Mouse (Mus musculus) CH12.LX (cell line): ENCODE data around the gene Fam160a2. TPM values are rescaled to one million over a fixed set of nuclear protein-coding genes. Genes with fewer than 3 reads are reported as not detected.

Experiments used
- DNase-seq: peaks from one replicate; pipeline ENCODE4 v3.0.0-alpha.2; 2013; ENCODE audit errors: extremely low read depth
- H3K27ac ChIP-seq: 2 replicates; pipeline ENCODE4 v1.5.1; 2012; ENCODE audit warnings: low read depth, mild to moderate bottlenecking, control low read depth, moderate library complexity; ENCODE audit not compliant: insufficient read depth
- H3K27me3 ChIP-seq: replicated peaks from 2 replicates; pipeline ENCODE3; 2012; ENCODE audit warnings: inconsistent platforms
- H3K36me3 ChIP-seq, 2 experiments: replicated peaks in 1 of 2; 2 replicates each; pipeline versions ENCODE3 to v1.6.1; 2012; ENCODE audit warnings: inconsistent platforms in 1 of 2, low read length in 1 of 2, mild to moderate bottlenecking in 1 of 2, mixed read lengths in 1 of 2, moderate library complexity in 1 of 2; ENCODE audit not compliant: control insufficient read depth in 1 of 2, insufficient read depth in 1 of 2
- H3K4me1 ChIP-seq, 2 experiments: 2 replicates each; pipeline ENCODE4 v1.6.1; 2012; ENCODE audit warnings: inconsistent platforms in 1 of 2, moderate library complexity in 1 of 2; ENCODE audit not compliant: insufficient read depth in 2 of 2, control insufficient read depth in 1 of 2
- H3K4me2 ChIP-seq: 2 replicates; pipeline ENCODE4 v1.6.1; 2012; ENCODE audit warnings: low read depth, mild to moderate bottlenecking, control low read depth; ENCODE audit not compliant: poor library complexity, insufficient read depth, severe bottlenecking
- H3K4me3 ChIP-seq, 3 experiments: fragments of 150-350 bp in 1 of 3; sonication (generic) in 1 of 3; replicated peaks in 1 of 3; 2 replicates each; pipeline versions ENCODE3 to v1.5.1; 2011 to 2012; ENCODE audit warnings: low read depth in 2 of 3, low read length in 2 of 3, mild to moderate bottlenecking in 2 of 3, moderate library complexity in 2 of 3, control low read depth in 1 of 3, improper control_type of control experiment in 1 of 3, inconsistent platforms in 1 of 3, mixed read lengths in 1 of 3; ENCODE audit not compliant: poor library complexity in 1 of 3
- H3K79me2 ChIP-seq: replicated peaks from 2 replicates; pipeline ENCODE4 v1.6.1; 2012; ENCODE audit warnings: mild to moderate bottlenecking, moderate library complexity; ENCODE audit not compliant: control insufficient read depth, poor library complexity, insufficient read depth, severe bottlenecking; ENCODE audit errors: extremely low read depth
- H3K9ac ChIP-seq: 2 replicates; pipeline ENCODE4 v1.6.1; 2012; ENCODE audit warnings: low read depth, mild to moderate bottlenecking, control low read depth, moderate library complexity; ENCODE audit not compliant: insufficient read depth
- H3K9me3 ChIP-seq: replicated peaks from 2 replicates; pipeline ENCODE3; 2012; ENCODE audit warnings: low read length, inconsistent platforms, mixed read lengths
- BHLHE40 ChIP-seq: IDR thresholded peaks from 2 replicates; pipeline ENCODE4 v1.6.1; 2011; ENCODE audit warnings: mild to moderate bottlenecking, low read depth, low read length, improper control_type of control experiment
- CHD1 ChIP-seq: IDR thresholded peaks from 2 replicates; pipeline ENCODE4 v1.6.1; 2012; ENCODE audit warnings: low read depth, low read length, improper control_type of control experiment, inconsistent platforms
- CHD2 ChIP-seq: IDR thresholded peaks from 2 replicates; pipeline ENCODE4 v1.6.1; 2011; ENCODE audit warnings: low read length, improper control_type of control experiment
- CTCF ChIP-seq, 2 experiments: IDR thresholded peaks in 1 of 2; conservative IDR thresholded peaks in 1 of 2; 2 replicates each; pipeline ENCODE4 v1.5.1; 2011 to 2012; ENCODE audit warnings: low read depth in 2 of 2, low read length in 2 of 2, improper control_type of control experiment in 1 of 2, inconsistent platforms in 1 of 2, mild to moderate bottlenecking in 1 of 2, moderate library complexity in 1 of 2
- E2F4 ChIP-seq: IDR thresholded peaks from 2 replicates; pipeline ENCODE4 v1.6.1; 2011; ENCODE audit warnings: low read depth, low read length, improper control_type of control experiment; ENCODE audit not compliant: insufficient replicate concordance
- EP300 ChIP-seq: IDR thresholded peaks from 2 replicates; pipeline ENCODE4 v1.6.1; 2011; ENCODE audit warnings: low read length, improper control_type of control experiment
- ETS1 ChIP-seq: conservative IDR thresholded peaks from 2 replicates; pipeline ENCODE4 v1.6.1; 2012; ENCODE audit warnings: low read depth, mild to moderate bottlenecking, inconsistent platforms, low read length, improper control_type of control experiment, moderate library complexity
- GABPA ChIP-seq: IDR thresholded peaks from 2 replicates; pipeline ENCODE4 v1.6.1; 2012; ENCODE audit warnings: low read depth, low read length, improper control_type of control experiment, inconsistent platforms; ENCODE audit not compliant: insufficient replicate concordance
- JUND ChIP-seq: conservative IDR thresholded peaks from 2 replicates; pipeline ENCODE4 v1.6.1; 2011; ENCODE audit warnings: low read depth, low read length, improper control_type of control experiment
- KAT2A ChIP-seq: IDR thresholded peaks from 2 replicates; pipeline ENCODE4 v1.6.1; 2012; ENCODE audit warnings: low read length, improper control_type of control experiment, inconsistent platforms; ENCODE audit not compliant: insufficient replicate concordance
- MEF2A ChIP-seq: IDR thresholded peaks from 2 replicates; pipeline ENCODE4 v1.6.1; 2014; ENCODE audit warnings: low read depth, mild to moderate bottlenecking, inconsistent platforms, low read length, improper control_type of control experiment, borderline replicate concordance
- MXI1 ChIP-seq: IDR thresholded peaks from 2 replicates; pipeline ENCODE4 v1.6.1; 2011; ENCODE audit warnings: mild to moderate bottlenecking, low read depth, low read length, improper control_type of control experiment
- MYC ChIP-seq: IDR thresholded peaks from 2 replicates; pipeline ENCODE4 v1.6.1; 2011; ENCODE audit warnings: low read depth, mild to moderate bottlenecking, improper control_type of control experiment, low read length
- NELFE ChIP-seq: IDR thresholded peaks from 2 replicates; pipeline ENCODE4 v1.6.1; 2011; ENCODE audit warnings: low read depth, low read length, improper control_type of control experiment
- NRF1 ChIP-seq: IDR thresholded peaks from 2 replicates; pipeline ENCODE4 v1.6.1; 2014; ENCODE audit warnings: low read depth, mild to moderate bottlenecking, inconsistent platforms, low read length, improper control_type of control experiment, moderate library complexity
- PAX5 ChIP-seq: IDR thresholded peaks from 2 replicates; pipeline ENCODE4 v1.6.1; 2012; ENCODE audit warnings: low read length, inconsistent platforms, mixed read lengths
- POLR2A ChIP-seq: IDR thresholded peaks from 2 replicates; pipeline ENCODE4 v1.6.1; 2011; ENCODE audit warnings: low read depth, mild to moderate bottlenecking, improper control_type of control experiment, low read length
- POLR2AphosphoS2 ChIP-seq: IDR thresholded peaks from 2 replicates; pipeline ENCODE4 v1.6.1; 2011; ENCODE audit warnings: low read depth, low read length, improper control_type of control experiment
- RAD21 ChIP-seq: IDR thresholded peaks from 2 replicates; pipeline ENCODE4 v1.6.1; 2011; ENCODE audit warnings: low read depth, mild to moderate bottlenecking, low read length, improper control_type of control experiment, moderate library complexity
- RCOR1 ChIP-seq: conservative IDR thresholded peaks from 2 replicates; pipeline ENCODE4 v1.6.1; 2012; ENCODE audit warnings: low read depth, mild to moderate bottlenecking, inconsistent platforms, low read length, improper control_type of control experiment
- SIN3A ChIP-seq: IDR thresholded peaks from 2 replicates; pipeline ENCODE4 v1.6.1; 2012; ENCODE audit warnings: low read length, improper control_type of control experiment, inconsistent platforms
- SMC3 ChIP-seq: IDR thresholded peaks from 2 replicates; pipeline ENCODE4 v1.6.1; 2011; ENCODE audit warnings: low read depth, low read length, improper control_type of control experiment
- TBP ChIP-seq: conservative IDR thresholded peaks from 2 replicates; pipeline ENCODE4 v1.6.1; 2011; ENCODE audit warnings: low read depth, low read length, improper control_type of control experiment
- UBTF ChIP-seq: IDR thresholded peaks from 2 replicates; pipeline ENCODE4 v1.6.1; 2012; ENCODE audit warnings: low read depth, mild to moderate bottlenecking, inconsistent platforms, low read length, improper control_type of control experiment, moderate library complexity
- USF1 ChIP-seq: IDR thresholded peaks from 2 replicates; pipeline ENCODE4 v1.6.1; 2014; ENCODE audit warnings: low read depth, mild to moderate bottlenecking, inconsistent platforms, low read length, improper control_type of control experiment
- USF2 ChIP-seq: conservative IDR thresholded peaks from 2 replicates; pipeline ENCODE4 v1.6.1; 2011; ENCODE audit warnings: low read depth, low read length, improper control_type of control experiment
- ZC3H11A ChIP-seq: IDR thresholded peaks from 2 replicates; pipeline ENCODE4 v1.6.1; 2012; ENCODE audit warnings: low read depth, mild to moderate bottlenecking, inconsistent platforms, low read length, improper control_type of control experiment
- ZKSCAN1 ChIP-seq: IDR thresholded peaks from 2 replicates; pipeline ENCODE4 v1.6.1; 2012; ENCODE audit warnings: low read depth, inconsistent platforms, low read length, improper control_type of control experiment, borderline replicate concordance
- dilution Hi-C: fragments of 300-500 bp; cut with MboI; formaldehyde crosslinking; loops from 2 replicates; pipeline ENCODE4 v1.14.3; 2020; ENCODE audit warnings: low sequenced_read_pairs; ENCODE audit not compliant: extremely low pct_unique_long_range_greater_than_20kb, extremely low pct_ligation_motif_present
- in situ Hi-C: fragments of 300-500 bp; cut with MboI; formaldehyde crosslinking; loops from 3 replicates; pipeline ENCODE4 v1.14.3; 2019; ENCODE audit warnings: low sequenced_read_pairs, low pct_ligation_motif_present, low pct_unique_long_range_greater_than_20kb, mixed read lengths
- polyA plus RNA-seq: library from polyadenylated mRNA; unstranded; fragments of >175 nt; gene quantifications from 2 replicates; pipeline ENCODE4 v1.2.1, GENCODE M21; 2012; ENCODE audit warnings: low read depth; ENCODE audit not compliant: insufficient read length
- total RNA-seq, 2 experiments: library from RNA; depleted of rRNA; stranded (reverse); fragments of 300-350 nt in 1 of 2; fragments of >200 nt in 1 of 2; gene quantifications; 2 replicates each; pipeline ENCODE4 v1.2.3; 2012 to 2014

Fam160a2 gene
- total and polyA plus RNA-seq, 3 experiments = 3.1 to 7.2 (median 5.9) TPM

- DNase-seq = no peak
- in situ Hi-C loops (no loop called here), dilution Hi-C loops (no loop called here)
- H3K9me3 ChIP-seq = no peaks in the 10 kb centered on the region
- no peak overlapping the region for H3K27ac ChIP-seq
- H3K9ac ChIP-seq = no peak overlapping the region
- H3K4me2 ChIP-seq = no peak overlapping the region
- no peaks in the 10 kb centered on the region for H3K79me2 ChIP-seq
- no peak for TF ChIP-seq MXI1
- TF ChIP-seq E2F4 = no peak
- TF ChIP-seq BHLHE40 = no peak
- TF ChIP-seq USF2 = no peak
- TF ChIP-seq JUND = no peak
- no peak for TF ChIP-seq NELFE
- no peak for TF ChIP-seq GABPA
- TF ChIP-seq PAX5 = no peak
- no peak for TF ChIP-seq POLR2AphosphoS2
- no peak for TF ChIP-seq KAT2A
- no peak for TF ChIP-seq SIN3A
- TF ChIP-seq CHD1 = no peak
- no peak for TF ChIP-seq USF1
- TF ChIP-seq SMC3 = no peak
- no peak for TF ChIP-seq ETS1
- TF ChIP-seq ZKSCAN1 = no peak
- no peak for TF ChIP-seq CTCF (conservative IDR thresholded peaks at IDR 0.05 in 1 of 2, IDR thresholded peaks at IDR 0.05 in 1 of 2; ENCODE audit: low read depth in 2 of 2, low read length in 2 of 2)
- no peak for TF ChIP-seq RAD21
- TF ChIP-seq POLR2A = no peak
- no peak for TF ChIP-seq MYC
- no peaks in the 10 kb centered on the region for H3K27me3 ChIP-seq
- H3K4me3 ChIP-seq = no peak overlapping the region
- H3K36me3 ChIP-seq = peaks cover 0 to 15% of the 10 kb centered on the region in 2 experiments
- peaks cover 0 to 10% of the 10 kb centered on the region in 2 experiments; a peak in 2 of 4 replicates for H3K4me1 ChIP-seq
Observed at GRCm38 (mm10) chr7:105372912-105373311, 26.9 kb downstream of the Fam160a2 start.

- H3K79me2 ChIP-seq = no peaks in the 10 kb centered on the region
- dilution Hi-C loops = no loop called here
- H3K36me3 ChIP-seq = peaks cover 0 to 2% of the 10 kb centered on the region in 2 experiments
- DNase-seq = no peak
- H3K4me1 ChIP-seq = peaks cover 0 to 10% of the 10 kb centered on the region in 2 experiments; a peak in 2 of 4 replicates
- in situ Hi-C loops = no loop called here
- no peak overlapping the region for H3K4me2 ChIP-seq
- H3K27me3 ChIP-seq = no peaks in the 10 kb centered on the region
- no peak overlapping the region for H3K9ac ChIP-seq
- no peak overlapping the region for H3K27ac ChIP-seq
- H3K4me3 ChIP-seq = no peak overlapping the region
- no peak for TF ChIP-seq GABPA
- TF ChIP-seq MEF2A = no peak
- no peak for TF ChIP-seq RCOR1
- no peak for TF ChIP-seq E2F4
- TF ChIP-seq SIN3A = no peak
- TF ChIP-seq PAX5 = no peak
- no peak for TF ChIP-seq ZC3H11A
- TF ChIP-seq EP300 = no peak
- TF ChIP-seq KAT2A = no peak
- TF ChIP-seq NELFE = no peak
- no peak for TF ChIP-seq CHD2
- no peak for TF ChIP-seq UBTF
- no peak for TF ChIP-seq JUND
- no peak for TF ChIP-seq TBP
- no peak for TF ChIP-seq BHLHE40
- no peak for TF ChIP-seq NRF1
- H3K9me3 ChIP-seq = no peaks in the 10 kb centered on the region
Observed at GRCm38 (mm10) chr7:105368521-105368920, 31.3 kb downstream of the Fam160a2 start.
